Mouse (Mus musculus): ENCODE results near the gene Btla. TPM values are rescaled to one million over a fixed set of nuclear protein-coding genes. Genes with fewer than 3 reads are reported as not detected.

Gene Btla
- polyA plus RNA-seq (2014; fragmentation: Nextera tagmentation; extraction: Ambion mirVana): 0.15 TPM in 1 of 2 replicates, not detected in the other

- Histone ChIP-seq H3K9ac (replicated peaks; ENCODE audit: low read depth, low read length) (no peak within 1 kb of the TSS), H3K27me3 (ENCODE audit: control insufficient read depth, insufficient read depth, low read length) (no peaks in the 10 kb centered on the region), H3K4me2 (replicated peaks; ENCODE audit: low read depth, low read length) (no peak within 1 kb of the TSS), H3K9me3 (ENCODE audit: control insufficient read depth, low read depth, low read length) (no peaks in the 10 kb centered on the region), H3K27ac (ENCODE audit: low read length) (no peak within 1 kb of the TSS), H3K4me1 (ENCODE audit: control insufficient read depth, insufficient read depth, low read length) (no peaks in the 10 kb centered on the region), H3K4me3 (ENCODE audit: low read depth, low read length) (no peak within 1 kb of the TSS), H3K36me3 (ENCODE audit: control insufficient read depth, insufficient read depth, low read length) (no peaks in the 10 kb centered on the region)
- 59% methylated on average over 10 of the region's 10 CpGs for WGBS
- no peak for ATAC-seq (ENCODE audit: insufficient number of reproducible peaks, insufficient read depth, low FRiP score, low read depth)
Observed at GRCm38 (mm10) chr16:45223648-45224388, at the start of gene Btla. Btla (plus strand) TSS chr16:45224315.

- peaks cover 4% of the 10 kb centered on the region for H3K36me3 ChIP-seq (ENCODE audit: control insufficient read depth, insufficient read depth, low read length)
- WGBS: 88% methylated on average over 2 of the region's 2 CpGs
- no peaks in the 10 kb centered on the region for H3K4me1 ChIP-seq (ENCODE audit: control insufficient read depth, insufficient read depth, low read length)
- no peaks in the 10 kb centered on the region for H3K9me3 ChIP-seq (ENCODE audit: control insufficient read depth, low read depth, low read length)
- no peak overlapping the region for H3K4me2 ChIP-seq (replicated peaks; ENCODE audit: low read depth, low read length)
- no peaks in the 10 kb centered on the region for H3K27me3 ChIP-seq (ENCODE audit: control insufficient read depth, insufficient read depth, low read length)
- H3K9ac ChIP-seq (replicated peaks; ENCODE audit: low read depth, low read length): no peak overlapping the region
- no peak overlapping the region for H3K4me3 ChIP-seq (ENCODE audit: low read depth, low read length)
- no peak for ATAC-seq (ENCODE audit: insufficient number of reproducible peaks, insufficient read depth, low FRiP score, low read depth)
- H3K27ac ChIP-seq (ENCODE audit: low read length): no peak overlapping the region
Observed at GRCm38 (mm10) chr16:45178552-45178951, 45.6 kb upstream of the Btla start.

GRCm38 (mm10) chr16:45181824-45182223 lies 42.3 kb upstream of the Btla start:
- H3K9me3 ChIP-seq (ENCODE audit: control insufficient read depth, low read depth, low read length): no peaks in the 10 kb centered on the region
- H3K27me3 ChIP-seq (ENCODE audit: control insufficient read depth, insufficient read depth, low read length): no peaks in the 10 kb centered on the region
- peaks cover 8% of the 10 kb centered on the region; the same call in 1 of the 2 replicates for H3K36me3 ChIP-seq (ENCODE audit: control insufficient read depth, insufficient read depth, low read length)
- no peak overlapping the region for H3K4me3 ChIP-seq (ENCODE audit: low read depth, low read length)
- no peak overlapping the region for H3K9ac ChIP-seq (replicated peaks; ENCODE audit: low read depth, low read length)
- no peaks in the 10 kb centered on the region for H3K4me1 ChIP-seq (ENCODE audit: control insufficient read depth, insufficient read depth, low read length)
- ATAC-seq (ENCODE audit: insufficient number of reproducible peaks, insufficient read depth, low FRiP score, low read depth): no peak
- 89% methylated on average over 5 of the region's 5 CpGs for WGBS
- H3K27ac ChIP-seq (ENCODE audit: low read length): no peak overlapping the region
- no peak overlapping the region for H3K4me2 ChIP-seq (replicated peaks; ENCODE audit: low read depth, low read length)

GRCm38 (mm10) chr16:45192613-45193012 lies 31.5 kb upstream of the Btla start:
- no peak overlapping the region for H3K9ac ChIP-seq (replicated peaks; ENCODE audit: low read depth, low read length)
- ATAC-seq (ENCODE audit: insufficient number of reproducible peaks, insufficient read depth, low FRiP score, low read depth): no peak
- no peak overlapping the region for H3K4me2 ChIP-seq (replicated peaks; ENCODE audit: low read depth, low read length)
- H3K27ac ChIP-seq (ENCODE audit: low read length): no peak overlapping the region
- H3K4me3 ChIP-seq (ENCODE audit: low read depth, low read length): no peak overlapping the region
- H3K4me1 ChIP-seq (ENCODE audit: control insufficient read depth, insufficient read depth, low read length): no peaks in the 10 kb centered on the region
- no peaks in the 10 kb centered on the region for H3K36me3 ChIP-seq (ENCODE audit: control insufficient read depth, insufficient read depth, low read length)
- no peaks in the 10 kb centered on the region for H3K9me3 ChIP-seq (ENCODE audit: control insufficient read depth, low read depth, low read length)
- 4% methylated on average over 1 of the region's 1 CpGs for WGBS
- H3K27me3 ChIP-seq (ENCODE audit: control insufficient read depth, insufficient read depth, low read length): no peaks in the 10 kb centered on the region

- peak; percentile 69; the same call in 1 of the 2 replicates for ATAC-seq (ENCODE audit: insufficient number of reproducible peaks, insufficient read depth, low FRiP score, low read depth)
- Histone ChIP-seq H3K4me2 (replicated peaks; ENCODE audit: low read depth, low read length) (no peak overlapping the region), H3K36me3 (ENCODE audit: control insufficient read depth, insufficient read depth, low read length) (no peaks in the 10 kb centered on the region), H3K27me3 (ENCODE audit: control insufficient read depth, insufficient read depth, low read length) (no peaks in the 10 kb centered on the region), H3K9ac (replicated peaks; ENCODE audit: low read depth, low read length) (no peak overlapping the region), H3K4me1 (ENCODE audit: control insufficient read depth, insufficient read depth, low read length) (no peaks in the 10 kb centered on the region), H3K4me3 (ENCODE audit: low read depth, low read length) (no peak overlapping the region), H3K27ac (ENCODE audit: low read length) (no peak overlapping the region), H3K9me3 (ENCODE audit: control insufficient read depth, low read depth, low read length) (no peaks in the 10 kb centered on the region)
- WGBS: 33% methylated on average over 6 of the region's 6 CpGs
Observed at GRCm38 (mm10) chr16:45196816-45197215, 27.3 kb upstream of the Btla start.

- Histone ChIP-seq H3K4me3 (ENCODE audit: low read depth, low read length) (no peak overlapping the region), H3K9me3 (ENCODE audit: control insufficient read depth, low read depth, low read length) (no peaks in the 10 kb centered on the region), H3K4me2 (replicated peaks; ENCODE audit: low read depth, low read length) (no peak overlapping the region), H3K27me3 (ENCODE audit: control insufficient read depth, insufficient read depth, low read length) (no peaks in the 10 kb centered on the region), H3K4me1 (ENCODE audit: control insufficient read depth, insufficient read depth, low read length) (no peaks in the 10 kb centered on the region), H3K9ac (replicated peaks; ENCODE audit: low read depth, low read length) (no peak overlapping the region), H3K36me3 (ENCODE audit: control insufficient read depth, insufficient read depth, low read length) (no peaks in the 10 kb centered on the region), H3K27ac (ENCODE audit: low read length) (no peak overlapping the region)
- WGBS: 95% methylated on average over 2 of the region's 2 CpGs
- no peak for ATAC-seq (ENCODE audit: insufficient number of reproducible peaks, insufficient read depth, low FRiP score, low read depth)
Observed at GRCm38 (mm10) chr16:45201395-45201794, 22.7 kb upstream of the Btla start.

GRCm38 (mm10) chr16:45204438-45204837 lies 19.7 kb upstream of the Btla start:
- no peaks in the 10 kb centered on the region for H3K9me3 ChIP-seq (ENCODE audit: control insufficient read depth, low read depth, low read length)
- 78% methylated on average over 4 of the region's 4 CpGs for WGBS
- H3K36me3 ChIP-seq (ENCODE audit: control insufficient read depth, insufficient read depth, low read length): no peaks in the 10 kb centered on the region
- no peaks in the 10 kb centered on the region for H3K27me3 ChIP-seq (ENCODE audit: control insufficient read depth, insufficient read depth, low read length)
- no peak overlapping the region for H3K27ac ChIP-seq (ENCODE audit: low read length)
- ATAC-seq (ENCODE audit: insufficient number of reproducible peaks, insufficient read depth, low FRiP score, low read depth): no peak
- no peak overlapping the region for H3K4me3 ChIP-seq (ENCODE audit: low read depth, low read length)
- H3K4me2 ChIP-seq (replicated peaks; ENCODE audit: low read depth, low read length): no peak overlapping the region
- no peak overlapping the region for H3K9ac ChIP-seq (replicated peaks; ENCODE audit: low read depth, low read length)
- H3K4me1 ChIP-seq (ENCODE audit: control insufficient read depth, insufficient read depth, low read length): no peaks in the 10 kb centered on the region

- no peak for ATAC-seq (ENCODE audit: insufficient number of reproducible peaks, insufficient read depth, low FRiP score, low read depth)
- Histone ChIP-seq H3K9ac (replicated peaks; ENCODE audit: low read depth, low read length) (no peak overlapping the region), H3K9me3 (ENCODE audit: control insufficient read depth, low read depth, low read length) (no peaks in the 10 kb centered on the region), H3K27me3 (ENCODE audit: control insufficient read depth, insufficient read depth, low read length) (no peaks in the 10 kb centered on the region), H3K36me3 (ENCODE audit: control insufficient read depth, insufficient read depth, low read length) (no peaks in the 10 kb centered on the region), H3K4me2 (replicated peaks; ENCODE audit: low read depth, low read length) (no peak overlapping the region), H3K27ac (ENCODE audit: low read length) (no peak overlapping the region), H3K4me1 (ENCODE audit: control insufficient read depth, insufficient read depth, low read length) (no peaks in the 10 kb centered on the region), H3K4me3 (ENCODE audit: low read depth, low read length) (no peak overlapping the region)
- WGBS: 77% methylated on average over 12 of the region's 12 CpGs
Observed at GRCm38 (mm10) chr16:45204859-45205670, 19.1 kb upstream of the Btla start.

All from stomach, embryonic 14.5 days (tissue).